Mouse (Mus musculus): ENCODE measurements at regions not wholly inside any gene's neighbourhood (a gene's known extent, or its start where the extent isn't known, plus 50 kb on each side); places are given as distances from the start of the nearest gene placed in this dataset.

GRCm38 (mm10) chr1:61528757-61529156, 109.9 kb upstream of the Pard3b start:
- Histone ChIP-seq H3K4me1 (ENCODE audit: control insufficient read depth, insufficient read depth, insufficient read length, low read length) (no peaks in the 10 kb centered on the region), H3K27ac (replicated peaks; ENCODE audit: low read depth, low read length) (no peak overlapping the region)

GRCm38 (mm10) chr1:61530166-61530565, 108.5 kb upstream of the Pard3b start:
- no peaks in the 10 kb centered on the region for H3K4me1 ChIP-seq (ENCODE audit: control insufficient read depth, insufficient read depth, insufficient read length, low read length)
- H3K4me3 ChIP-seq (ENCODE audit: insufficient read depth, low read depth, low read length), result no peak overlapping the region
- H3K27ac ChIP-seq (replicated peaks; ENCODE audit: low read depth, low read length), result no peak overlapping the region

More at GRCm38 (mm10) chr1:61528757-61529156, 109.9 kb upstream of the Pard3b start:
- H3K4me3 ChIP-seq (ENCODE audit: insufficient read depth, low read depth, low read length), result no peak overlapping the region

GRCm38 (mm10) chr1:61531487-61531886, 107.1 kb upstream of the Pard3b start:
- Histone ChIP-seq H3K27ac (replicated peaks; ENCODE audit: low read depth, low read length) (no peak overlapping the region), H3K4me3 (ENCODE audit: insufficient read depth, low read depth, low read length) (no peak overlapping the region), H3K4me1 (ENCODE audit: control insufficient read depth, insufficient read depth, insufficient read length, low read length) (no peaks in the 10 kb centered on the region)

GRCm38 (mm10) chr1:61540081-61540480, 98.5 kb upstream of the Pard3b start:
- Histone ChIP-seq H3K27ac (replicated peaks; ENCODE audit: low read depth, low read length) (no peak overlapping the region), H3K4me3 (ENCODE audit: insufficient read depth, low read depth, low read length) (no peak overlapping the region), H3K4me1 (ENCODE audit: control insufficient read depth, insufficient read depth, insufficient read length, low read length) (no peaks in the 10 kb centered on the region)

- Histone ChIP-seq H3K4me1 (ENCODE audit: control insufficient read depth, insufficient read depth, insufficient read length, low read length) (no peaks in the 10 kb centered on the region), H3K4me3 (ENCODE audit: insufficient read depth, low read depth, low read length) (no peak overlapping the region), H3K27ac (replicated peaks; ENCODE audit: low read depth, low read length) (no peak overlapping the region)
Observed at GRCm38 (mm10) chr1:61541166-61541565, 97.5 kb upstream of the Pard3b start.

GRCm38 (mm10) chr1:61552577-61553517, 85.8 kb upstream of the Pard3b start:
- no peak overlapping the region for H3K27ac ChIP-seq (replicated peaks; ENCODE audit: low read depth, low read length)
- no peak overlapping the region for H3K4me3 ChIP-seq (ENCODE audit: insufficient read depth, low read depth, low read length)
- no peaks in the 10 kb centered on the region for H3K4me1 ChIP-seq (ENCODE audit: control insufficient read depth, insufficient read depth, insufficient read length, low read length)

- Histone ChIP-seq H3K4me3 (ENCODE audit: insufficient read depth, low read depth, low read length) (no peak overlapping the region), H3K27ac (replicated peaks; ENCODE audit: low read depth, low read length) (no peak overlapping the region), H3K4me1 (ENCODE audit: control insufficient read depth, insufficient read depth, insufficient read length, low read length) (no peaks in the 10 kb centered on the region)
Observed at GRCm38 (mm10) chr1:61559514-61559913, 79.1 kb upstream of the Pard3b start.

GRCm38 (mm10) chr1:61562091-61562490, 76.5 kb upstream of the Pard3b start:
- no peak overlapping the region for H3K4me3 ChIP-seq (ENCODE audit: insufficient read depth, low read depth, low read length)
- H3K4me1 ChIP-seq (ENCODE audit: control insufficient read depth, insufficient read depth, insufficient read length, low read length), result no peaks in the 10 kb centered on the region
- no peak overlapping the region for H3K27ac ChIP-seq (replicated peaks; ENCODE audit: low read depth, low read length)

- H3K4me1 ChIP-seq (ENCODE audit: control insufficient read depth, insufficient read depth, insufficient read length, low read length), result no peaks in the 10 kb centered on the region
Observed at GRCm38 (mm10) chr1:61565471-61565870, 73.2 kb upstream of the Pard3b start.

GRCm38 (mm10) chr1:61574276-61574675, 64.3 kb upstream of the Pard3b start:
- no peak overlapping the region for H3K4me3 ChIP-seq (ENCODE audit: insufficient read depth, low read depth, low read length)
- H3K4me1 ChIP-seq (ENCODE audit: control insufficient read depth, insufficient read depth, insufficient read length, low read length), result no peaks in the 10 kb centered on the region
- H3K27ac ChIP-seq (replicated peaks; ENCODE audit: low read depth, low read length), result no peak overlapping the region

More at GRCm38 (mm10) chr1:61565471-61565870, 73.2 kb upstream of the Pard3b start:
- Histone ChIP-seq H3K27ac (replicated peaks; ENCODE audit: low read depth, low read length) (no peak overlapping the region), H3K4me3 (ENCODE audit: insufficient read depth, low read depth, low read length) (no peak overlapping the region)

- H3K27ac ChIP-seq (replicated peaks; ENCODE audit: low read depth, low read length), result no peak overlapping the region
- no peak overlapping the region for H3K4me3 ChIP-seq (ENCODE audit: insufficient read depth, low read depth, low read length)
- H3K4me1 ChIP-seq (ENCODE audit: control insufficient read depth, insufficient read depth, insufficient read length, low read length), result no peaks in the 10 kb centered on the region
Observed at GRCm38 (mm10) chr1:61576758-61577157, 61.9 kb upstream of the Pard3b start.

GRCm38 (mm10) chr1:61587251-61587650, 51.4 kb upstream of the Pard3b start:
- H3K27ac ChIP-seq (replicated peaks; ENCODE audit: low read depth, low read length), result no peak overlapping the region
- H3K4me3 ChIP-seq (ENCODE audit: insufficient read depth, low read depth, low read length), result no peak overlapping the region
- no peaks in the 10 kb centered on the region for H3K4me1 ChIP-seq (ENCODE audit: control insufficient read depth, insufficient read depth, insufficient read length, low read length)

Data from brown adipose tissue, adult 24 weeks (tissue).